ENCODE assay signal across 8 mouse cellular contexts in genomic region chr9:109097831-109098230, GRCm38 (mm10). TPM values are rescaled to one million over a fixed set of nuclear protein-coding genes. Genes with fewer than 3 reads are reported as not detected.
DNase-seq lines count a peak whose midpoint lies in the region; ATAC-seq lines count a peak whose summit lies in the region.

No protein-coding gene starts in this region.

- H3K27me3 ChIP-seq in neural tube, embryonic 11.5 days (ENCODE audit: control insufficient read depth, insufficient read depth, low read length) = no peaks in the 10 kb centered on the region
- no peaks in the 10 kb centered on the region for H3K27me3 ChIP-seq in forebrain, embryonic 14.5 days (replicated peaks; ENCODE audit: control insufficient read depth, insufficient read depth, low read length)
- no peaks in the 10 kb centered on the region for H3K27me3 ChIP-seq in hindbrain, embryonic 13.5 days
- H3K27me3 ChIP-seq in midbrain, embryonic 16.5 days (ENCODE audit: control insufficient read depth, insufficient read depth, low read depth, low read length) = no peaks in the 10 kb centered on the region

- DNase-seq in neural tube, embryonic 11.5 days (ENCODE audit: low spot score) = no peak
- DNase-seq in neural tube, embryonic 10.5 days (ENCODE audit: extremely low spot score, low spot score) = no peak
- DNase-seq in forebrain, embryonic 14.5 days (ENCODE audit: low spot score) = peak; percentile 41
- DNase-seq in left cerebral cortex, adult 8-10 months (ENCODE audit: low spot score in 2 of 2) = peak; percentile 56 to 79
- no peak for DNase-seq in thymus, postnatal 36 days
- DNase-seq in natural killer cell, adult 2 months (ENCODE audit: low spot score in 2 of 2) = no peak

- H3K9ac ChIP-seq in neural tube, embryonic 11.5 days (ENCODE audit: low read length) = peak overlapping the region; percentile 96
- H3K9ac ChIP-seq in forebrain, embryonic 14.5 days (ENCODE audit: low read length) = peak overlapping the region; percentile 99
- peak overlapping the region; percentile 97 for H3K9ac ChIP-seq in hindbrain, embryonic 13.5 days
- peak overlapping the region; percentile 88 for H3K9ac ChIP-seq in midbrain, embryonic 16.5 days (ENCODE audit: low read depth, low read length)

- peak overlapping the region; percentile 100; the same call in 1 of the 2 replicates for H3K27ac ChIP-seq in neural tube, embryonic 11.5 days (ENCODE audit: low read depth, low read length)
- H3K27ac ChIP-seq in forebrain, embryonic 14.5 days (ENCODE audit: low read depth, low read length) = peak overlapping the region; percentile 100
- H3K27ac ChIP-seq in hindbrain, embryonic 13.5 days = peak overlapping the region; percentile 100
- H3K27ac ChIP-seq in midbrain, embryonic 16.5 days (ENCODE audit: low read length) = peak overlapping the region; percentile 99

- ATAC-seq in neural tube, embryonic 11.5 days (ENCODE audit: insufficient read depth, low FRiP score, low TSS enrichment) = no peak
- no peak for ATAC-seq in forebrain, embryonic 14.5 days
- no peak for ATAC-seq in hindbrain, embryonic 13.5 days (ENCODE audit: low FRiP score)
- ATAC-seq in midbrain, embryonic 16.5 days = peak; percentile 23; the same call in 1 of the 2 replicates

- peak overlapping the region; percentile 71 for H3K4me3 ChIP-seq in neural tube, embryonic 11.5 days (ENCODE audit: low read depth, low read length)
- peak overlapping the region; percentile 75 for H3K4me3 ChIP-seq in forebrain, embryonic 14.5 days (ENCODE audit: low read depth, low read length)
- peak overlapping the region; percentile 69 for H3K4me3 ChIP-seq in hindbrain, embryonic 13.5 days
- peak overlapping the region; percentile 80 for H3K4me3 ChIP-seq in midbrain, embryonic 16.5 days (ENCODE audit: low read depth, low read length)

- H3K36me3 ChIP-seq in neural tube, embryonic 11.5 days (ENCODE audit: control insufficient read depth, insufficient read depth, low read length) = peaks cover 6% of the 10 kb centered on the region
- H3K36me3 ChIP-seq in forebrain, embryonic 14.5 days (ENCODE audit: control insufficient read depth, insufficient read depth, low read length) = peaks cover 40% of the 10 kb centered on the region
- peaks cover 35% of the 10 kb centered on the region for H3K36me3 ChIP-seq in hindbrain, embryonic 13.5 days
- H3K36me3 ChIP-seq in midbrain, embryonic 16.5 days (ENCODE audit: control insufficient read depth, insufficient read depth, low read length) = peaks cover 4% of the 10 kb centered on the region; the same call in 1 of the 2 replicates

- no peaks in the 10 kb centered on the region for H3K9me3 ChIP-seq in neural tube, embryonic 11.5 days (ENCODE audit: control insufficient read depth, low read length)
- no peaks in the 10 kb centered on the region for H3K9me3 ChIP-seq in forebrain, embryonic 14.5 days (replicated peaks; ENCODE audit: control insufficient read depth, low read length)
- H3K9me3 ChIP-seq in hindbrain, embryonic 13.5 days = no peaks in the 10 kb centered on the region
- no peaks in the 10 kb centered on the region for H3K9me3 ChIP-seq in midbrain, embryonic 16.5 days (replicated peaks; ENCODE audit: control insufficient read depth, low read length, poor library complexity, severe bottlenecking)

- H3K4me1 ChIP-seq in neural tube, embryonic 11.5 days (ENCODE audit: control insufficient read depth, insufficient read depth, low read length) = peaks cover 34% of the 10 kb centered on the region
- H3K4me1 ChIP-seq in forebrain, embryonic 14.5 days (ENCODE audit: control insufficient read depth, insufficient read depth, low read length) = peaks cover 34% of the 10 kb centered on the region
- peaks cover 67% of the 10 kb centered on the region for H3K4me1 ChIP-seq in hindbrain, embryonic 13.5 days (replicated peaks)
- peaks cover 47% of the 10 kb centered on the region for H3K4me1 ChIP-seq in midbrain, embryonic 16.5 days (ENCODE audit: control insufficient read depth, insufficient read depth, low read length)

- peak overlapping the region; percentile 92 for H3K4me2 ChIP-seq in neural tube, embryonic 11.5 days (ENCODE audit: low read depth)
- H3K4me2 ChIP-seq in forebrain, embryonic 14.5 days (ENCODE audit: low read length) = peak overlapping the region; percentile 74
- H3K4me2 ChIP-seq in hindbrain, embryonic 13.5 days = peak overlapping the region; percentile 95
- H3K4me2 ChIP-seq in midbrain, embryonic 16.5 days (ENCODE audit: low read length) = peak overlapping the region; percentile 79

- WGBS in neural tube, embryonic 11.5 days = 77% methylated on average over 4 of the region's 5 CpGs
- WGBS in forebrain, embryonic 14.5 days = 37% methylated on average over 5 of the region's 5 CpGs
- WGBS in hindbrain, embryonic 13.5 days = 38% methylated on average over 5 of the region's 5 CpGs
- WGBS in midbrain, embryonic 16.5 days = 45% methylated on average over 5 of the region's 5 CpGs

RNA-seq across cellular contexts. Expression of gene Plxnb1, which starts 2.6 kb away (rescaled TPM):
- 18.3 and 19.1 TPM in 2 replicates for polyA plus RNA-seq in neural tube, embryonic 11.5 days (2014; fragmentation: Nextera tagmentation; extraction: Ambion mirVana)
- 13.9 and 15.7 TPM in 2 replicates for polyA plus RNA-seq in forebrain, embryonic 14.5 days (2014; fragmentation: Nextera tagmentation; extraction: Ambion mirVana)
- polyA plus RNA-seq in hindbrain, embryonic 13.5 days (2015; fragmentation: Nextera tagmentation; extraction: Ambion mirVana) = 22.5 and 27.2 TPM in 2 replicates
- 10 to 100 TPM; 65.5 to 74.0 (median 67.1) TPM for total RNA-seq in left cerebral cortex, adult 8-10 months (2022)
- polyA plus RNA-seq in midbrain, embryonic 16.5 days (2015; fragmentation: Nextera tagmentation; extraction: Ambion mirVana) = 17.9 and 19.1 TPM in 2 replicates

RNA-seq across cellular contexts. Expression of gene Tma7, which starts 15.4 kb away (rescaled TPM):
- 719 and 756 TPM in 2 replicates for polyA plus RNA-seq in neural tube, embryonic 11.5 days (2014; fragmentation: Nextera tagmentation; extraction: Ambion mirVana)
- 652 and 758 TPM in 2 replicates for polyA plus RNA-seq in forebrain, embryonic 14.5 days (2014; fragmentation: Nextera tagmentation; extraction: Ambion mirVana)
- polyA plus RNA-seq in hindbrain, embryonic 13.5 days (2015; fragmentation: Nextera tagmentation; extraction: Ambion mirVana) = 741 and 764 TPM in 2 replicates
- 100 to 1,000 TPM; 291 to 329 (median 323) TPM for total RNA-seq in left cerebral cortex, adult 8-10 months (2022)
- polyA plus RNA-seq in midbrain, embryonic 16.5 days (2015; fragmentation: Nextera tagmentation; extraction: Ambion mirVana) = 674 and 688 TPM in 2 replicates

RNA-seq across cellular contexts. Expression of gene Ccdc51, which starts 15.5 kb away (rescaled TPM):
- 13.4 and 15.1 TPM in 2 replicates for polyA plus RNA-seq in neural tube, embryonic 11.5 days (2014; fragmentation: Nextera tagmentation; extraction: Ambion mirVana)
- 19.4 and 21.2 TPM in 2 replicates for polyA plus RNA-seq in forebrain, embryonic 14.5 days (2014; fragmentation: Nextera tagmentation; extraction: Ambion mirVana)
- polyA plus RNA-seq in hindbrain, embryonic 13.5 days (2015; fragmentation: Nextera tagmentation; extraction: Ambion mirVana) = 14.6 and 14.7 TPM in 2 replicates
- total RNA-seq in left cerebral cortex, adult 8-10 months (2022) = 1 to 10 TPM; 6.8 to 8.0 (median 7.7) TPM
- 12.5 and 13.1 TPM in 2 replicates for polyA plus RNA-seq in midbrain, embryonic 16.5 days (2015; fragmentation: Nextera tagmentation; extraction: Ambion mirVana)

RNA-seq across cellular contexts. Expression of gene Atrip, which starts 23.9 kb away (rescaled TPM):
- polyA plus RNA-seq in neural tube, embryonic 11.5 days (2014; fragmentation: Nextera tagmentation; extraction: Ambion mirVana) = 25.3 and 26.4 TPM in 2 replicates
- 27.3 and 29.6 TPM in 2 replicates for polyA plus RNA-seq in forebrain, embryonic 14.5 days (2014; fragmentation: Nextera tagmentation; extraction: Ambion mirVana)
- 27.8 and 32.4 TPM in 2 replicates for polyA plus RNA-seq in hindbrain, embryonic 13.5 days (2015; fragmentation: Nextera tagmentation; extraction: Ambion mirVana)
- total RNA-seq in left cerebral cortex, adult 8-10 months (2022) = 10 to 100 TPM; 24.7 to 31.7 (median 27.3) TPM
- polyA plus RNA-seq in midbrain, embryonic 16.5 days (2015; fragmentation: Nextera tagmentation; extraction: Ambion mirVana) = 31.5 and 34.1 TPM in 2 replicates

RNA-seq across cellular contexts. Expression of gene Trex1, which starts 38.3 kb away (rescaled TPM):
- 6.9 and 7.8 TPM in 2 replicates for polyA plus RNA-seq in neural tube, embryonic 11.5 days (2014; fragmentation: Nextera tagmentation; extraction: Ambion mirVana)
- 11.1 and 11.9 TPM in 2 replicates for polyA plus RNA-seq in forebrain, embryonic 14.5 days (2014; fragmentation: Nextera tagmentation; extraction: Ambion mirVana)
- 12.9 and 15.2 TPM in 2 replicates for polyA plus RNA-seq in hindbrain, embryonic 13.5 days (2015; fragmentation: Nextera tagmentation; extraction: Ambion mirVana)
- total RNA-seq in left cerebral cortex, adult 8-10 months (2022) = 10 to 100 TPM; 11.8 to 17.1 (median 14.0) TPM
- 12.1 and 13.7 TPM in 2 replicates for polyA plus RNA-seq in midbrain, embryonic 16.5 days (2015; fragmentation: Nextera tagmentation; extraction: Ambion mirVana)

Comparison
In these comparisons a context has a peak if more than half of its experiments do, and no peak if none do; other contexts are left out.
1. DNase-seq: peak in forebrain, embryonic 14.5 days (single experiment) and left cerebral cortex, adult 8-10 months (2 of 2); none in neural tube, embryonic 11.5 days (single experiment), neural tube, embryonic 10.5 days (single experiment), thymus, postnatal 36 days (0 of 2) and natural killer cell, adult 2 months (0 of 2).
2. Peak in every context shown above with its lines, with median percentiles within 50 percentile points of each other: H3K27ac ChIP-seq, H3K4me2 ChIP-seq, H3K4me3 ChIP-seq and H3K9ac ChIP-seq.